In the genomic region with DNA sequence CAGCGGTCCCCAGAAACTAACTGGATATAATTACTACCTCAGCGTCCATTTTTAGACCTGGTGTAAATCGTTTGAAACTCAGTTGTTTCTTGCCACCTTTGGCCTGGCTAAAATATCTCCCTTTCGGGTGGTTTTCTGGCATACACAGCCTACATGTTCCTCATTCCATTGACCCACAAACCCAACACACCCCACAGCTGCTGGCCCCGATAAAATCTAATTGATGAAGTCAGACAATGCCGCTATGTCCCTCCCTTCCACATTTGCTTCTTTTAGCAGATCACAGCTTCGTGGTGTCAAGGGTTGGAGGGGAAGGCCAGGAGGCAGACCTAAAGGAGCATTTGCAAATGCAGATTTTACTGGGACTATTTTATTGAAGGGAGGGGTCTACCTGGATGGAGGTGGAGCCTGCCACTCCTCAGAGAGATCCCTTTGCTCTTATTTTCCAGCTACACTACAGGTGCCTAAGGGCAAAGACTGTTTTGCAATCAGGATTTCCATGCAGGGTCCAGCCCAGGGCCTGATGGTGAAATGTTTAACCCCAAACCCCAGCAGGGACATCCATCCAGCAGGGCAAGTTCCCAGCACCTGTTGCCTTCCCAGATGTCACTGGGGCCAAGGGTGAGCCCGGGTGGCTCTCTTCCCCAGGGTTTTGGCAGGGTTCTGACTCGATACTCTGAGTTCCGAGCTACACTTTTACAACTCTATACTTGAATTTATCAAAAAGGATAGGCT, we compare ENCODE assay signal across 8 mouse cellular contexts. TPM values are rescaled to one million over a fixed set of nuclear protein-coding genes. Genes with fewer than 3 reads are reported as not detected.
DNase-seq lines count a peak whose midpoint lies in the region; ATAC-seq and TF ChIP-seq lines count a peak whose summit lies in the region.

No protein-coding gene starts in this region.

- no peak overlapping the region for H3K27ac ChIP-seq in lung, postnatal 0 days (ENCODE audit: low read length)
- H3K27ac ChIP-seq in limb, embryonic 14.5 days (replicated peaks; ENCODE audit: low read depth, low read length): no peak overlapping the region

- no peak overlapping the region for H3K4me3 ChIP-seq in lung, postnatal 0 days (ENCODE audit: low read depth, low read length)
- H3K4me3 ChIP-seq in limb, embryonic 14.5 days (replicated peaks; ENCODE audit: low read length): peak overlapping the region; percentile 30

- no peaks in the 10 kb centered on the region for H3K36me3 ChIP-seq in lung, postnatal 0 days (ENCODE audit: insufficient read depth, low read length)
- no peaks in the 10 kb centered on the region for H3K36me3 ChIP-seq in limb, embryonic 14.5 days (ENCODE audit: control insufficient read depth, insufficient read depth, low read length)

- WGBS in lung, postnatal 0 days: 56% methylated on average over 10 of the region's 10 CpGs
- WGBS in limb, embryonic 14.5 days: 33% methylated on average over 10 of the region's 10 CpGs

- DNase-seq in lung, postnatal 0 days (ENCODE audit: low spot score): peak; percentile 29
- no peak for DNase-seq in lung, postnatal 10 days
- peak; percentile 49 to 58 for DNase-seq in gastrocnemius, adult 8-10 months (ENCODE audit: low spot score in 2 of 2)
- DNase-seq in limb, embryonic 14.5 days (ENCODE audit: low spot score): no peak
- DNase-seq in cerebellum, postnatal 25 days: no peak
- DNase-seq in thymus, postnatal 10 days (ENCODE audit: low spot score in 2 of 2): no peak
- no peak for DNase-seq in natural killer cell, adult 2 months (ENCODE audit: low spot score in 2 of 2)
- DNase-seq in frontal cortex, postnatal 14 days (ENCODE audit: low spot score in 2 of 2): no peak

- peaks cover 7% of the 10 kb centered on the region; the same call in 1 of the 2 replicates for H3K27me3 ChIP-seq in lung, postnatal 0 days (replicated peaks; ENCODE audit: insufficient read depth, low read length)
- H3K27me3 ChIP-seq in limb, embryonic 14.5 days (ENCODE audit: control insufficient read depth, insufficient read depth, low read length): peaks cover 27% of the 10 kb centered on the region

- H3K4me2 ChIP-seq in lung, postnatal 0 days (replicated peaks; ENCODE audit: low read depth, low read length): peak overlapping the region; percentile 50
- peak overlapping the region; percentile 59 for H3K4me2 ChIP-seq in limb, embryonic 14.5 days (replicated peaks; ENCODE audit: low read depth, low read length, severe bottlenecking)

- peaks cover 14% of the 10 kb centered on the region; the same call in 1 of the 2 replicates for H3K4me1 ChIP-seq in lung, postnatal 0 days (ENCODE audit: insufficient read depth, low read depth, low read length)
- peaks cover 25% of the 10 kb centered on the region for H3K4me1 ChIP-seq in limb, embryonic 14.5 days (ENCODE audit: control insufficient read depth, insufficient read depth, low read length)

- no peaks in the 10 kb centered on the region for H3K9me3 ChIP-seq in lung, postnatal 0 days (ENCODE audit: low read length)
- H3K9me3 ChIP-seq in limb, embryonic 14.5 days (ENCODE audit: control insufficient read depth, low read length): no peaks in the 10 kb centered on the region

- TF ChIP-seq EP300 in lung, postnatal 0 days (IDR thresholded peaks at IDR 0.05): no peak

- ATAC-seq in lung, postnatal 0 days: no peak
- no peak for ATAC-seq in limb, embryonic 14.5 days (ENCODE audit: low FRiP score, low read depth)

- no peak for TF ChIP-seq CTCF in lung, postnatal 0 days (IDR thresholded peaks at IDR 0.05)

- no peak for TF ChIP-seq POLR2A in limb, embryonic 14.5 days (IDR thresholded peaks at IDR 0.05; ENCODE audit: borderline replicate concordance, extremely low read depth, insufficient read depth, insufficient read length)

- no peak overlapping the region for H3K9ac ChIP-seq in lung, postnatal 0 days (replicated peaks; ENCODE audit: low read depth)
- H3K9ac ChIP-seq in limb, embryonic 14.5 days (ENCODE audit: low read depth, low read length, severe bottlenecking): no peak overlapping the region; the same call in 1 of the 2 replicates

RNA-seq across cellular contexts. Expression of a gene that starts 3.6 kb away (rescaled TPM):
- 4.8 and 5.9 TPM in 2 replicates for polyA plus RNA-seq in lung, postnatal 0 days (2015; fragmentation: Nextera tagmentation; extraction: Ambion mirVana)
- 10 to 100 TPM; 42.9 to 60.8 (median 51.4) TPM for total RNA-seq in gastrocnemius, adult 8-10 months (2022)
- 49.1 and 64.3 TPM in 2 replicates for polyA plus RNA-seq in limb, embryonic 14.5 days (2012; rRNA removed)
- polyA plus RNA-seq in limb, embryonic 14.5 days (2014; fragmentation: Nextera tagmentation; extraction: Ambion mirVana): 23.5 and 30.9 TPM in 2 replicates

Comparison
In these comparisons a context has a peak if more than half of its experiments do, and no peak if none do; other contexts are left out.
1. DNase-seq: peak in lung, postnatal 0 days (single experiment) and gastrocnemius, adult 8-10 months (2 of 2); none in lung, postnatal 10 days (single experiment), limb, embryonic 14.5 days (single experiment), cerebellum, postnatal 25 days (0 of 2), thymus, postnatal 10 days (0 of 2), natural killer cell, adult 2 months (0 of 2) and frontal cortex, postnatal 14 days (0 of 2).